Mouse (Mus musculus) skeletal muscle tissue, adult 2 months (tissue): ENCODE measurements around the gene Olfr1019.

Experiments used
- DNase-seq: peaks from one replicate; pipeline ENCODE4 v3.0.0-alpha.2; 2012; ENCODE audit warnings: low read depth, low spot score

The Olfr1019 gene

DNA sequence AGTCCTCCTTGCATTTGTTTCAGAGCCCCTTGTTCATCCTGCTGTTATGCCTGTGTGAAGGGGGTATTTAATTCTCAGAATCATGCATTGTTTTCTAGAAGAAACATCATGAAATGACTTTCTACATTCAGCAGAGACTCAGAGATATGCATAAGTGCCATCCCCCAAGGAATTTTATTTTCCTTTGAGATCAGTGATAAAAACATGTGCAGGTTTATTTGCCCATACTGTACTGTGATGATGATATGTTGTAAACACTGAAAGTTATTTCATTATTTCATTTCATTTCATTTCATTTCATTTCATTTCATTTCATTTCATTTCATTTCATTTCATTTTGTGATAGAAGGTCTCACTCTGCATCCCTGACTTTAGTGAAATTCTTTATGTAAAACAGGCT, at the start of gene Olfr1019:
Olfr1019 (minus strand) TSS at position 101 of the 400 bp plus-strand sequence.
- DNase-seq, result no peak

GRCm38 (mm10) chr2:85885340-85885739, 40.1 kb upstream of the Olfr1019 start, which contains the start of gene Olfr1023:
Gene Olfr1023, plus strand, starts transcription at chr2:85885640.
- no peak for DNase-seq

DNA sequence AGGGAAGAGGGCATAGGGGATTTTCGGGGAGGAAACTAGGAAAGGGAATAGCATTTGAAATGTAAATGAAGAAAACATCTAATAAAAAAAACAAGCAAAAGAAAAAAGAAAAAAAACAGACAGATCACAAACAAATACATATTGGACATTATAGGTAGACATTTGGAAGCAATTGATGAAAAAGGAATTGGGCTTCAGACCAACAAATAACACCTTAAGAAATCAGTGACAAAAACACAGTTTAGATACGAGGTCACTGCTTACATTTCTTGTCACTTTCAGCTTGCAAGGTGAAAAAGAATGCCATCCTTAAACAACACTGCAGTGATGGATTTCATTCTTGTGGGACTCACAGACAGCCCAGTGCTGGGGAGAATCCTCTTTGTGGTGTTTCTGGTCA, 23.0 kb upstream of the Olfr1019 start, which contains the start of gene Olfr1022:
Olfr1022 (plus strand) TSS at position 301 of the 400 bp plus-strand sequence.
- DNase-seq, result no peak

DNA sequence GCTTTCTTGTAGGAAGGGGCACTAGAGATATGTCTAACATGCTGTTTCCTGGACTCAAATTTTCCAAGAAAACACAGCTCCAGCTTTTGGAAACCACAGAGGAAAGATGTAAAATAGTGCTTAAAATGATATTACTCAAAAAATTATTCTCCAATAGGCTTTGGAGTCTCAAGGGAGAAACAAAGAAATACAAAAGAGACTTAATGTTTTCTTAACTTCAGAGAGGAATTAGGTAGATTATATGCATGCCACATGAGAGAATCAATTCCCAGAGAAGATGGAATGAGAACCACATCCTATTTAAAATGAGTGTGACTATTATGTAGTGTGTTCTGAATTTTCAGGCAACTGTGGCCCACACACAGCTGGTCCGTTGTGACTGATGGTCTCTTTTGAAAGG, 1.4 kb upstream of the Olfr1019 start, which contains the start of gene Olfr1020:
Olfr1020 (plus strand) TSS at position 301 of the 400 bp plus-strand sequence.
- no peak for DNase-seq

GRCm38 (mm10) chr2:85818179-85818578, 27.1 kb downstream of the Olfr1019 start, which contains the start of gene Olfr1018:
Gene Olfr1018, plus strand, starts transcription at chr2:85818479.
- no peak for DNase-seq

DNA sequence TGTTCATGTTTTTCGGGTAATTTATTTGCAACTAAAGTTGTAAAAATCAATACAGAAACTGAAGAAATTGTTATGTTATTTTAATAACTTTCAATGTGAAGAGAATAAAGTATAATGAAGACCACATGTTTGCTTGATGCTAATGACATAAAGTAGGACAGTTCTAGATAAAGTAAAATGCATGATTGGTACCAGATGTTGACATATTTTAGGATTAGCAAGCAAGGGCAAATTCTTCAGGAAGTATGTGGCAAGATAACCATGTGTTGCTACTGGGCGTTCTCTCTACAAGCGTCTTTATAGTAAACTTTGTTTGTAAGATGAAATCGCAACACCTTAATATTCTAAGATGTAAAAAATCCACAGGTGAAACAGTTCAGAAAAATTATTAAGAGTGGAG, 40.8 kb downstream of the Olfr1019 start:
- DNase-seq, result no peak

GRCm38 (mm10) chr2:85802444-85802843, 42.8 kb downstream of the Olfr1019 start, which contains the start of gene Olfr1016:
Gene Olfr1016, minus strand, starts transcription at chr2:85802544.
- DNase-seq, result no peak

DNA sequence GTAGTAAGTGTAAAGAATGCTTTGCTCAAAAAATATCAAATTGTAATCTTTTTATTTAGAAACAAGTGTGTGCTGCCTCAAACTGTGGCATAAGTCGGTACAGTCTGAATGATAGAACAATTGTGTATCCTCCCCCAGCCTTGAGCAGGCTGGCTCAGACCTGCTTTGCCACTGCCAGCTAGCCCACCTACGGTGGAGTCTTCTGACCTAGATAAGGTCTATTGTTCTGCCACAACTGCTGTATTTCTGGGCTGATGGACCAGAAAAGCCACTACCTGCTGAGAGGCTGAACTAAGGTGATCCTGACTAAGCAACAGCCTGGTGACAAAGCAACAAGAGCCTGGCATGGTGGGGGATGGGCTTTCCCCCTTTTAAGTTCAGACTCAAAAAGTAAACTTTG, 53.0 kb downstream of the Olfr1019 start:
- no peak for DNase-seq
